8 mouse cellular contexts compared by ENCODE assay signal in genomic region chr15:79062376-79063159, GRCm38 (mm10). TPM values are rescaled to one million over a fixed set of nuclear protein-coding genes. Genes with fewer than 3 reads are reported as not detected.
DNase-seq lines count a peak whose midpoint lies in the region; ATAC-seq and TF ChIP-seq lines count a peak whose summit lies in the region.

Gene Ankrd54, minus strand, starts transcription at chr15:79062893.

- H3K27me3 ChIP-seq in embryonic facial prominence, embryonic 14.5 days (replicated peaks; ENCODE audit: control insufficient read depth, insufficient read depth, low read length), result no peaks in the 10 kb centered on the region
- no peaks in the 10 kb centered on the region for H3K27me3 ChIP-seq in heart, adult 2 months (ENCODE audit: control insufficient read depth, insufficient read depth, low read length)
- no peaks in the 10 kb centered on the region for H3K27me3 ChIP-seq in limb, embryonic 13.5 days
- no peaks in the 10 kb centered on the region for H3K27me3 ChIP-seq in midbrain, embryonic 16.5 days (ENCODE audit: control insufficient read depth, insufficient read depth, low read depth, low read length)

- peak within 1 kb of the TSS; percentile 99 for H3K4me3 ChIP-seq in embryonic facial prominence, embryonic 14.5 days (ENCODE audit: low read depth, low read length)
- peak within 1 kb of the TSS; percentile 71 for H3K4me3 ChIP-seq in heart, adult 2 months
- H3K4me3 ChIP-seq in limb, embryonic 13.5 days, result peak within 1 kb of the TSS; percentile 81
- peak within 1 kb of the TSS; percentile 96 for H3K4me3 ChIP-seq in midbrain, embryonic 16.5 days (ENCODE audit: low read depth, low read length)

- no peaks in the 10 kb centered on the region for H3K9me3 ChIP-seq in embryonic facial prominence, embryonic 14.5 days (ENCODE audit: control insufficient read depth, low read length)
- no peaks in the 10 kb centered on the region for H3K9me3 ChIP-seq in limb, embryonic 13.5 days
- H3K9me3 ChIP-seq in midbrain, embryonic 16.5 days (replicated peaks; ENCODE audit: control insufficient read depth, low read length, poor library complexity, severe bottlenecking), result no peaks in the 10 kb centered on the region

- no peak for TF ChIP-seq CTCF in heart, adult 2 months (IDR thresholded peaks at IDR 0.05)

- TF ChIP-seq POLR2A in heart, adult 2 months (IDR thresholded peaks at IDR 0.05; ENCODE audit: insufficient read depth, low read depth, low read length), result peak; percentile 78

- H3K79me2 ChIP-seq in heart, adult 2 months (replicated peaks; ENCODE audit: control insufficient read depth, insufficient read depth, low read length), result peaks cover 2% of the 10 kb centered on the region; the same call in 1 of the 2 replicates

- peak within 1 kb of the TSS; percentile 61 for H3K27ac ChIP-seq in embryonic facial prominence, embryonic 14.5 days (replicated peaks; ENCODE audit: low read depth, low read length)
- peak within 1 kb of the TSS; percentile 81 for H3K27ac ChIP-seq in heart, adult 2 months
- peak within 1 kb of the TSS; percentile 44; the same call in 1 of the 2 replicates for H3K27ac ChIP-seq in limb, embryonic 13.5 days
- peak within 1 kb of the TSS; percentile 83 for H3K27ac ChIP-seq in midbrain, embryonic 16.5 days (ENCODE audit: low read length)

- WGBS in embryonic facial prominence, embryonic 14.5 days, result 1% methylated on average over 41 of the region's 80 CpGs
- whole genome bisulfite sequencing in heart, adult 2 months, result under 1% methylated on average over 80 of the region's 80 CpGs
- under 1% methylated on average over 80 of the region's 80 CpGs for WGBS in limb, embryonic 13.5 days
- under 1% methylated on average over 80 of the region's 80 CpGs for WGBS in midbrain, embryonic 16.5 days

- peak; percentile 100 for DNase-seq in 3T3-L1 (ENCODE audit: low read depth, low spot score)
- DNase-seq in adrenal gland, postnatal 4 days (ENCODE audit: low spot score in 2 of 2), result peak; percentile 92 to 93
- peak; percentile 100 for DNase-seq in embryonic facial prominence, embryonic 14.5 days (ENCODE audit: low spot score)
- DNase-seq in heart, adult 2 months, result peak; percentile 93 to 98
- DNase-seq in kidney, adult 8-10 months, result peak; percentile 98 to 100
- peak; percentile 95 to 98 for DNase-seq in spleen, postnatal 10 days (ENCODE audit: low spot score in 2 of 2)

- H3K4me2 ChIP-seq in embryonic facial prominence, embryonic 14.5 days (ENCODE audit: low read depth, low read length), result peak within 1 kb of the TSS; percentile 85
- peak within 1 kb of the TSS; percentile 83 for H3K4me2 ChIP-seq in limb, embryonic 13.5 days (replicated peaks)
- peak within 1 kb of the TSS; percentile 87 for H3K4me2 ChIP-seq in midbrain, embryonic 16.5 days (ENCODE audit: low read length)

- no peak for TF ChIP-seq EP300 in heart, adult 2 months (IDR thresholded peaks at IDR 0.05; ENCODE audit: insufficient read depth, low read depth, low read length)

- intact Hi-C loops in heart, adult 2 months (cut with DNase I), result loop anchor here (2.0 kb wide), 1 partner anchor 34 kb away; the partner anchor contains the start of gene H1f0

- ATAC-seq in embryonic facial prominence, embryonic 14.5 days (ENCODE audit: low read depth), result peak; percentile 100
- ATAC-seq in limb, embryonic 13.5 days (ENCODE audit: low FRiP score, low read depth), result peak; percentile 100
- peak; percentile 100 for ATAC-seq in midbrain, embryonic 16.5 days

- H3K36me3 ChIP-seq in embryonic facial prominence, embryonic 14.5 days (ENCODE audit: control insufficient read depth, insufficient read depth, low read length), result peaks cover 33% of the 10 kb centered on the region
- H3K36me3 ChIP-seq in heart, adult 2 months (ENCODE audit: control insufficient read depth, insufficient read depth, low read length), result no peaks in the 10 kb centered on the region
- H3K36me3 ChIP-seq in limb, embryonic 13.5 days, result peaks cover 36% of the 10 kb centered on the region
- peaks cover 18% of the 10 kb centered on the region for H3K36me3 ChIP-seq in midbrain, embryonic 16.5 days (ENCODE audit: control insufficient read depth, insufficient read depth, low read length)

- H3K4me1 ChIP-seq in embryonic facial prominence, embryonic 14.5 days (ENCODE audit: control insufficient read depth, insufficient read depth, low read length), result peaks cover 7% of the 10 kb centered on the region; the same call in 1 of the 2 replicates
- peaks cover 2% of the 10 kb centered on the region for H3K4me1 ChIP-seq in heart, adult 2 months (ENCODE audit: control insufficient read depth, insufficient read depth, low read length)
- peaks cover 25% of the 10 kb centered on the region for H3K4me1 ChIP-seq in limb, embryonic 13.5 days
- H3K4me1 ChIP-seq in midbrain, embryonic 16.5 days (ENCODE audit: control insufficient read depth, insufficient read depth, low read length), result peaks cover 16% of the 10 kb centered on the region

- H3K9ac ChIP-seq in embryonic facial prominence, embryonic 14.5 days (ENCODE audit: low read depth, low read length), result peak within 1 kb of the TSS; percentile 87
- peak within 1 kb of the TSS; percentile 93 for H3K9ac ChIP-seq in heart, adult 2 months (ENCODE audit: low read depth, low read length)
- H3K9ac ChIP-seq in limb, embryonic 13.5 days, result peak within 1 kb of the TSS; percentile 86
- peak within 1 kb of the TSS; percentile 90 for H3K9ac ChIP-seq in midbrain, embryonic 16.5 days (ENCODE audit: low read depth, low read length)

RNA-seq across cellular contexts. Expression of gene Ankrd54, which starts in this region (rescaled TPM):
- 10 to 100 TPM; 23.8 to 29.7 TPM for total RNA-seq in adrenal gland, postnatal 4 days (2021)
- 42.6 and 43.6 TPM in 2 replicates for polyA plus RNA-seq in embryonic facial prominence, embryonic 14.5 days (2014; fragmentation: Nextera tagmentation; extraction: Ambion mirVana)
- total RNA-seq in heart, adult 2 months (2021), result 1 to 10 TPM; 5.5 to 8.5 TPM
- polyA plus RNA-seq in heart, adult 2 months (2012; rRNA removed), result 12.2 and 14.2 TPM in 2 replicates
- polyA plus RNA-seq in limb, embryonic 13.5 days (2015; fragmentation: Nextera tagmentation; extraction: Ambion mirVana), result 51.9 and 52.8 TPM in 2 replicates
- 54.4 and 57.8 TPM in 2 replicates for polyA plus RNA-seq in midbrain, embryonic 16.5 days (2015; fragmentation: Nextera tagmentation; extraction: Ambion mirVana)

Comparison
In these comparisons a context has a peak if more than half of its experiments do, and no peak if none do; other contexts are left out.
1. Peak in every context shown above with its lines: DNase-seq, ATAC-seq, H3K4me3 ChIP-seq and H3K27ac ChIP-seq.